Mouse (Mus musculus) induced T-regulatory cell, adult 2 months (primary cell): ENCODE data around the gene Zbtb43.
A peak's percentile ranks its signal among the peaks of the same experiment; 100 is the strongest.

ENCODE experiments used
- DNase-seq: peaks from one replicate; pipeline ENCODE4 v3.0.0-alpha.2; 2012; ENCODE audit warnings: low read depth

Gene Zbtb43

GRCm38 (mm10) chr2:33468466-33469097, at the start of gene Zbtb43:
Gene Zbtb43 (minus strand): TSS chr2:33468559.
- peak; percentile 98 for DNase-seq

GRCm38 (mm10) chr2:33515856-33516255, 47.5 kb upstream of the Zbtb43 start:
- no peak for DNase-seq

GRCm38 (mm10) chr2:33515431-33515830, 47.1 kb upstream of the Zbtb43 start:
- DNase-seq = no peak

- no peak for DNase-seq
Measured at GRCm38 (mm10) chr2:33510791-33511190, 42.4 kb upstream of the Zbtb43 start.

GRCm38 (mm10) chr2:33502602-33503001, 34.2 kb upstream of the Zbtb43 start:
- no peak for DNase-seq

GRCm38 (mm10) chr2:33498280-33498679, 29.9 kb upstream of the Zbtb43 start:
- no peak for DNase-seq

GRCm38 (mm10) chr2:33495654-33496053, 27.3 kb upstream of the Zbtb43 start:
- DNase-seq = peak; percentile 58

GRCm38 (mm10) chr2:33492041-33492440, 23.7 kb upstream of the Zbtb43 start:
- DNase-seq = peak; percentile 47

GRCm38 (mm10) chr2:33489565-33489964, 21.2 kb upstream of the Zbtb43 start:
- DNase-seq = peak; percentile 16

GRCm38 (mm10) chr2:33487332-33487731, 19.0 kb upstream of the Zbtb43 start:
- DNase-seq = no peak

GRCm38 (mm10) chr2:33486866-33487265, 18.5 kb upstream of the Zbtb43 start:
- peak; percentile 77 for DNase-seq

GRCm38 (mm10) chr2:33477961-33478755, 9.8 kb upstream of the Zbtb43 start:
- DNase-seq = no peak

- no peak for DNase-seq
Measured at GRCm38 (mm10) chr2:33475961-33476360, 7.6 kb upstream of the Zbtb43 start.

GRCm38 (mm10) chr2:33467546-33468465, 553 bp downstream of the Zbtb43 start:
- no peak for DNase-seq

- DNase-seq = peak; percentile 9
Measured at GRCm38 (mm10) chr2:33465966-33466365, 2.4 kb downstream of the Zbtb43 start.

- DNase-seq = no peak
Measured at GRCm38 (mm10) chr2:33465215-33465614, 3.1 kb downstream of the Zbtb43 start.

- DNase-seq = no peak
Measured at GRCm38 (mm10) chr2:33462066-33462465, 6.3 kb downstream of the Zbtb43 start.

GRCm38 (mm10) chr2:33461066-33461465, 7.3 kb downstream of the Zbtb43 start:
- DNase-seq = no peak

GRCm38 (mm10) chr2:33459660-33460059, 8.7 kb downstream of the Zbtb43 start:
- DNase-seq = no peak

GRCm38 (mm10) chr2:33456696-33457095, 11.7 kb downstream of the Zbtb43 start:
- no peak for DNase-seq

GRCm38 (mm10) chr2:33456242-33456641, 12.1 kb downstream of the Zbtb43 start:
- DNase-seq = no peak

- no peak for DNase-seq
Measured at GRCm38 (mm10) chr2:33455350-33455749, 13.0 kb downstream of the Zbtb43 start.
